In genomic region chr17:80063386-80063785, GRCm38 (mm10) we compare ENCODE assay signal across 12 mouse cellular contexts. TPM values are rescaled to one million over a fixed set of nuclear protein-coding genes. Genes with fewer than 3 reads are reported as not detected.
A peak's percentile ranks its signal among the peaks of the same experiment; 100 is the strongest.
DNase-seq lines count a peak whose midpoint lies in the region; ATAC-seq lines count a peak whose summit lies in the region.
"Had no signal": no experiment of that assay in that cellular context is flagged by ENCODE, and none has a peak within 500 bp of the region (broad histone marks: within the 10 kb centered on the region; RNA-seq: fewer than 3 reads in every experiment).

No protein-coding gene starts in this region.

- ATAC-seq in heart, embryonic 12.5 days (ENCODE audit: insufficient number of reproducible peaks, low FRiP score), result no peak
- no peak for ATAC-seq in midbrain, embryonic 12.5 days (ENCODE audit: low FRiP score, low read depth)
- no peak for ATAC-seq in midbrain, embryonic 14.5 days (ENCODE audit: low FRiP score, low TSS enrichment)
- ATAC-seq in neural tube, embryonic 14.5 days (ENCODE audit: low read depth), result no peak

- H3K27me3 ChIP-seq in heart, embryonic 12.5 days (replicated peaks), result no peaks in the 10 kb centered on the region
- H3K27me3 ChIP-seq in midbrain, embryonic 12.5 days, result peaks cover 5% of the 10 kb centered on the region; the same call in 1 of the 2 replicates
- no peaks in the 10 kb centered on the region for H3K27me3 ChIP-seq in midbrain, embryonic 14.5 days (ENCODE audit: control insufficient read depth, insufficient read depth, low read length)
- no peaks in the 10 kb centered on the region for H3K27me3 ChIP-seq in limb, embryonic 10.5 days (ENCODE audit: low read depth, poor library complexity, severe bottlenecking)
- peaks cover 3% of the 10 kb centered on the region; the same call in 1 of the 2 replicates for H3K27me3 ChIP-seq in neural tube, embryonic 14.5 days (ENCODE audit: control insufficient read depth, insufficient read depth, low read length)

- H3K36me3 ChIP-seq in heart, embryonic 12.5 days, result no peaks in the 10 kb centered on the region
- H3K36me3 ChIP-seq in midbrain, embryonic 12.5 days, result no peaks in the 10 kb centered on the region
- no peaks in the 10 kb centered on the region for H3K36me3 ChIP-seq in midbrain, embryonic 14.5 days (ENCODE audit: control insufficient read depth, insufficient read depth, low read length)
- H3K36me3 ChIP-seq in limb, embryonic 10.5 days, result peaks cover 2% of the 10 kb centered on the region
- no peaks in the 10 kb centered on the region for H3K36me3 ChIP-seq in neural tube, embryonic 14.5 days (ENCODE audit: control insufficient read depth, insufficient read depth, low read length)

- 56% methylated on average over 10 of the region's 10 CpGs for WGBS in heart, embryonic 12.5 days
- WGBS in midbrain, embryonic 12.5 days, result 88% methylated on average over 10 of the region's 10 CpGs
- WGBS in midbrain, embryonic 14.5 days, result 89% methylated on average over 10 of the region's 10 CpGs
- WGBS in limb, embryonic 10.5 days, result 87% methylated on average over 10 of the region's 10 CpGs
- 91% methylated on average over 10 of the region's 10 CpGs for WGBS in neural tube, embryonic 14.5 days

- H3K4me1 ChIP-seq in heart, embryonic 12.5 days (replicated peaks), result peaks cover 16% of the 10 kb centered on the region
- H3K4me1 ChIP-seq in midbrain, embryonic 12.5 days, result peaks cover 23% of the 10 kb centered on the region
- H3K4me1 ChIP-seq in midbrain, embryonic 14.5 days (ENCODE audit: control insufficient read depth, insufficient read depth, low read length), result peaks cover 25% of the 10 kb centered on the region
- peaks cover 28% of the 10 kb centered on the region for H3K4me1 ChIP-seq in limb, embryonic 10.5 days
- H3K4me1 ChIP-seq in neural tube, embryonic 14.5 days (ENCODE audit: control insufficient read depth, insufficient read depth, low read length), result peaks cover 18% of the 10 kb centered on the region

- H3K9me3 ChIP-seq in heart, embryonic 12.5 days (replicated peaks), result no peaks in the 10 kb centered on the region
- no peaks in the 10 kb centered on the region for H3K9me3 ChIP-seq in midbrain, embryonic 12.5 days
- no peaks in the 10 kb centered on the region for H3K9me3 ChIP-seq in midbrain, embryonic 14.5 days (ENCODE audit: control insufficient read depth, low read length)
- H3K9me3 ChIP-seq in limb, embryonic 10.5 days (replicated peaks), result no peaks in the 10 kb centered on the region
- no peaks in the 10 kb centered on the region for H3K9me3 ChIP-seq in neural tube, embryonic 14.5 days (ENCODE audit: control insufficient read depth, low read length)

- no peak overlapping the region for H3K27ac ChIP-seq in heart, embryonic 12.5 days (ENCODE audit: poor library complexity, severe bottlenecking)
- H3K27ac ChIP-seq in midbrain, embryonic 12.5 days (replicated peaks), result no peak overlapping the region
- H3K27ac ChIP-seq in midbrain, embryonic 14.5 days (replicated peaks; ENCODE audit: low read depth, low read length), result no peak overlapping the region
- no peak overlapping the region for H3K27ac ChIP-seq in limb, embryonic 10.5 days
- no peak overlapping the region for H3K27ac ChIP-seq in neural tube, embryonic 14.5 days (ENCODE audit: low read depth, low read length)

- no peak for DNase-seq in heart, postnatal 10 days
- no peak for DNase-seq in midbrain, embryonic 14.5 days
- DNase-seq in limb, embryonic 10.5 days (ENCODE audit: low spot score), result no peak
- DNase-seq in embryo, embryonic 11 days, result no peak
- DNase-seq in adrenal gland, adult (ENCODE audit: inconsistent age in 2 of 2, low spot score in 1 of 2), result no peak
- DNase-seq: cerebellum, adult 11 months; kidney, adult 9 months; right cerebral cortex, postnatal 4 days; thymus, postnatal 14 days had no signal

- peak overlapping the region; percentile 94; the same call in 1 of the 2 replicates for H3K4me3 ChIP-seq in heart, embryonic 12.5 days
- no peak overlapping the region; the same call in 1 of the 2 replicates for H3K4me3 ChIP-seq in midbrain, embryonic 12.5 days
- H3K4me3 ChIP-seq in midbrain, embryonic 14.5 days (replicated peaks; ENCODE audit: low read depth, low read length), result no peak overlapping the region
- H3K4me3 ChIP-seq in limb, embryonic 10.5 days, result peak overlapping the region; percentile 98; the same call in 1 of the 2 replicates
- H3K4me3 ChIP-seq in neural tube, embryonic 14.5 days (ENCODE audit: low read depth, low read length), result 0 out of 2 replicates have a peak overlapping the region, but pooled peaks have one; percentile 62

- peak overlapping the region; percentile 81 for H3K4me2 ChIP-seq in heart, embryonic 12.5 days
- peak overlapping the region; percentile 69; the same call in 1 of the 2 replicates for H3K4me2 ChIP-seq in midbrain, embryonic 12.5 days (replicated peaks)
- no peak overlapping the region; the same call in 1 of the 2 replicates for H3K4me2 ChIP-seq in midbrain, embryonic 14.5 days (ENCODE audit: low read length)
- peak overlapping the region; percentile 90; the same call in 1 of the 2 replicates for H3K4me2 ChIP-seq in neural tube, embryonic 14.5 days (ENCODE audit: low read depth, low read length)

- intact Hi-C loops in heart, postnatal 10 days (cut with DNase I), result loop anchor here (5.0 kb wide), 1 partner anchor 64 kb away; the partner anchor contains the start of gene Galm

- peak overlapping the region; percentile 32; the same call in 1 of the 2 replicates for H3K9ac ChIP-seq in heart, embryonic 12.5 days
- no peak overlapping the region for H3K9ac ChIP-seq in midbrain, embryonic 12.5 days (replicated peaks)
- H3K9ac ChIP-seq in midbrain, embryonic 14.5 days (replicated peaks; ENCODE audit: low read length), result no peak overlapping the region
- no peak overlapping the region for H3K9ac ChIP-seq in neural tube, embryonic 14.5 days (replicated peaks; ENCODE audit: low read depth, low read length)

RNA-seq across cellular contexts. Expression of gene Hnrnpll, which starts 1.3 kb away (rescaled TPM):
- 60.6 and 63.5 TPM in 2 replicates for polyA plus RNA-seq in heart, embryonic 12.5 days (2016; fragmentation: Nextera tagmentation; extraction: Ambion mirVana)
- 10 to 100 TPM; 36.3 to 37.8 TPM for total RNA-seq in heart, postnatal 10 days (2021)
- polyA plus RNA-seq in midbrain, embryonic 12.5 days (2016; fragmentation: Nextera tagmentation; extraction: Ambion mirVana), result 125 and 129 TPM in 2 replicates
- 68.2 and 76.7 TPM in 2 replicates for polyA plus RNA-seq in midbrain, embryonic 14.5 days (2014; fragmentation: Nextera tagmentation; extraction: Ambion mirVana)
- 99.2 and 100.0 TPM in 2 replicates for polyA plus RNA-seq in limb, embryonic 10.5 days (2016; fragmentation: Nextera tagmentation; extraction: Ambion mirVana)
- 66.5 and 69.3 TPM in 2 replicates for polyA plus RNA-seq in neural tube, embryonic 14.5 days (2014; fragmentation: Nextera tagmentation; extraction: Ambion mirVana)

Comparison
In these comparisons a context has a peak if more than half of its experiments do, and no peak if none do; other contexts are left out.
1. H3K4me3 ChIP-seq: peak in heart, embryonic 12.5 days (single experiment), limb, embryonic 10.5 days (single experiment) and neural tube, embryonic 14.5 days (single experiment); none in midbrain, embryonic 12.5 days (single experiment) and midbrain, embryonic 14.5 days (single experiment).